Mouse (Mus musculus) Patski (cell line): ENCODE data around the gene Cdh9. TPM values are rescaled to one million over a fixed set of nuclear protein-coding genes. Genes with fewer than 3 reads are reported as not detected.

Source experiments
- ATAC-seq: fragments of 100-300 bp; one replicate; pipeline ENCODE4 v1.8.0; 2021
- CTCF ChIA-PET: fragments of 350-600 bp; sonication (Branson Sonifier 250); formaldehyde crosslinking; loops from one replicate; lab custom pipeline; 2022; ENCODE audit warnings: inconsistent platforms; lab: Charles Lee
- POLR2A ChIA-PET: fragments of 350-600 bp; sonication (Branson Sonifier 250); formaldehyde crosslinking; loops from one replicate; lab custom pipeline; 2022; ENCODE audit warnings: antibody characterized with exemption, inconsistent platforms; lab: Charles Lee
- DNase-seq: peaks from one replicate; pipeline ENCODE4 v3.0.0-alpha.2; 2011; ENCODE audit warnings: low read depth, low spot score
- H3K27me3 ChIP-seq: fragments of 371-371 bp; one replicate; pipeline ENCODE4 v1.5.1; 2021
- CTCF ChIP-seq: fragments of 100-300 bp; IDR thresholded peaks from one replicate; pipeline ENCODE4 v1.5.1; 2021
- in situ Hi-C: fragments of 300-500 bp; cut with MboI; formaldehyde crosslinking; loops from 3 replicates; pipeline ENCODE4 v1.11.1; 2018; ENCODE audit warnings: low pct_unique_long_range_greater_than_20kb, mixed read lengths
- polyA plus RNA-seq: library from polyadenylated mRNA; unstranded; gene quantifications from one replicate; pipeline ENCODE4 v1.2.3, GENCODE M21; 2021

Cdh9 gene
- polyA plus RNA-seq, 1 experiment from 2014 or later: not detected

DNA sequence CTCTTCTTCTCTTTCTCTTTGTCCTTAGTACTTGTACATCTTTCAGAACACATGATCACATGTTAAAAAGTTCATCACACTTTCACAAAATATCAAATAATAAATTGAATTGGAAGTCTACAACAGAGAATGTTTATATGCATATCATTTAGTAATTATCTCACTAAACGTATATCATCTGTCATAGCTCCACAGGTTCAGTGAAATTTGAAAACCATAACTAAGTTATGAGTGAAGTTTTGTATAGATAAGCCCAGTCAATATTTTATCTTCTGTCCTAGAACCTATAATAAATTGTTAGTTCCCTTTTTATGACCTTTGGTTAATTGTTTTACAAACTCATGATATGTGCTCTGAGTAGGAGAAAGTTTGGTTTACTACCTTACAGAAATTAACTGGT is 106.2 kb downstream of the Cdh9 start:
- TF ChIP-seq CTCF: no peak
- DNase-seq (no peak), ATAC-seq (no peak)
- ChIA-PET CTCF (no interaction called here), POLR2A (no interaction called here)
- in situ Hi-C loops: no loop called here
- H3K27me3 ChIP-seq: no peaks in the 10 kb centered on the region

DNA sequence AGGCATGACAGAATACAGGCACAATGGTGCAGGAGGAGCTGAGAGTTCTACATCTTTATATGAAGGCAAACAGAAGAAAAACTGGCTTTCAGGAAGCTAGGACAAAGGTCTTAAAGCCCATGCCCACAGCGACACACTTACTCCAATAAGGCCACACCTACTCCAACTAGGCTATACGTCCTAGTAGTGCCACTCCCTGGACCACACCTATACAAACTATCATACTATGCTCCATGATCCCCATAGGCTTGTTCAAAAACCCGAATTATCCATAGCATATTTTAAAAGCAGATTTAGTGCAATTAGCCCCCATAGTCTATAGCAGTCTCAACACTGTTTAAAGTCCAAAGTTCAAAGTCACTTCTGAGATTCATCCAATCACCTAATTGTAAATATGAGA is 154.0 kb downstream of the Cdh9 start:
- no peaks in the 10 kb centered on the region for H3K27me3 ChIP-seq
- POLR2A ChIA-PET: no interaction called here
- CTCF ChIA-PET: no interaction called here
- in situ Hi-C loops: no loop called here
- TF ChIP-seq CTCF: no peak
- DNase-seq: no peak
- ATAC-seq: no peak

DNA sequence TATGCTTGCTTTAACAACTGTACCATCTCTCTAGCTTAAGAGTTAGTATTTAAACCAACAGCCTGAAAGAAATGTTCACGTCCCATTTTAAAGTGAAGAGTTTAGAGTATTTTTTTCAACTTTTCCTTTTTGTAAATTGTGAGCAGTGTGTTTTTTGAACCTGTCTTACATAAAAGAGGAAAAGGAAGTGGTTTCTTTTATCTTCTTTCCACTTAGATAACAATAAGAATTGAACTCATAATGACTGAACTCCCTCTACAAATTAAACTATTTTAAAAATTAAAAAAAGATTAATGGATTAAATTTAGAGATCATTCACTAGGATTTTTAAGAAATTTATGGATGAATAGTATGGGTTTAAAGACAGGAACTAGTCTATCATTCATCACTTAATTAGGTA is 168.1 kb downstream of the Cdh9 start:
- POLR2A ChIA-PET: no interaction called here
- CTCF ChIA-PET: no interaction called here
- no peaks in the 10 kb centered on the region for H3K27me3 ChIP-seq
- in situ Hi-C loops: no loop called here
- no peak for DNase-seq
- TF ChIP-seq CTCF: no peak
- no peak for ATAC-seq
